Mouse (Mus musculus): ENCODE results near the gene Akap13.
A peak's percentile ranks its signal among the peaks of the same experiment; 100 is the strongest.

Gene Akap13

GRCm38 (mm10) chr7:75455223-75456151 lies at the start of gene Akap13:
Gene Akap13 (plus strand): TSS chr7:75455534.
- peak; percentile 99 for DNase-seq

GRCm38 (mm10) chr7:75410641-75411040 lies 44.7 kb upstream of the Akap13 start:
- no peak for DNase-seq

GRCm38 (mm10) chr7:75411226-75411625 lies 44.1 kb upstream of the Akap13 start:
- no peak for DNase-seq

GRCm38 (mm10) chr7:75412011-75412510 lies 43.3 kb upstream of the Akap13 start:
- no peak for DNase-seq

GRCm38 (mm10) chr7:75412568-75412967 lies 42.8 kb upstream of the Akap13 start:
- no peak for DNase-seq

- no peak for DNase-seq
Observed at GRCm38 (mm10) chr7:75413903-75414302, 41.4 kb upstream of the Akap13 start.

- no peak for DNase-seq
Observed at GRCm38 (mm10) chr7:75414316-75414715, 41.0 kb upstream of the Akap13 start.

GRCm38 (mm10) chr7:75415166-75415881 lies 40.0 kb upstream of the Akap13 start:
- DNase-seq, result no peak

GRCm38 (mm10) chr7:75415882-75416585 lies 39.3 kb upstream of the Akap13 start:
- no peak for DNase-seq

GRCm38 (mm10) chr7:75420927-75421326 lies 34.4 kb upstream of the Akap13 start:
- no peak for DNase-seq

GRCm38 (mm10) chr7:75424121-75424520 lies 31.2 kb upstream of the Akap13 start:
- DNase-seq, result no peak

GRCm38 (mm10) chr7:75427322-75427721 lies 28.0 kb upstream of the Akap13 start:
- DNase-seq, result peak; percentile 76

- no peak for DNase-seq
Observed at GRCm38 (mm10) chr7:75428913-75429312, 26.4 kb upstream of the Akap13 start.

GRCm38 (mm10) chr7:75430550-75430949 lies 24.8 kb upstream of the Akap13 start:
- DNase-seq, result no peak

- DNase-seq, result no peak
Observed at GRCm38 (mm10) chr7:75431043-75431442, 24.3 kb upstream of the Akap13 start.

- DNase-seq, result no peak
Observed at GRCm38 (mm10) chr7:75432046-75432445, 23.3 kb upstream of the Akap13 start.

GRCm38 (mm10) chr7:75436413-75437174 lies 18.7 kb upstream of the Akap13 start:
- DNase-seq, result no peak

GRCm38 (mm10) chr7:75439570-75439969 lies 15.8 kb upstream of the Akap13 start:
- DNase-seq, result no peak

GRCm38 (mm10) chr7:75440241-75440640 lies 15.1 kb upstream of the Akap13 start:
- DNase-seq, result no peak

- DNase-seq, result no peak
Observed at GRCm38 (mm10) chr7:75441947-75442346, 13.4 kb upstream of the Akap13 start.

GRCm38 (mm10) chr7:75456152-75456888 lies 986 bp downstream of the Akap13 start:
- no peak for DNase-seq

- DNase-seq, result no peak
Observed at GRCm38 (mm10) chr7:75460290-75460689, 5.0 kb downstream of the Akap13 start.
